Mouse (Mus musculus): ENCODE data around the gene Rab27a. TPM values are rescaled to one million over a fixed set of nuclear protein-coding genes. Genes with fewer than 3 reads are reported as not detected.

Rab27a gene
- polyA plus RNA-seq, 1 experiment from 2014 or later = 2.9 TPM

- H3K27me3 ChIP-seq = peaks cover 4% of the 10 kb centered on the region
- CTCF ChIA-PET = interaction anchor here (1.5 kb wide), 1 partner anchor 76 kb away, joined by 3 read pairs; no protein-coding TSS in a partner anchor
- DNase-seq (ENCODE audit: low read depth, low spot score) (no peak), ATAC-seq (no peak)
- POLR2A ChIA-PET = interaction anchor here (0.5 kb wide), 1 partner anchor 23 kb away, joined by 3 read pairs; no protein-coding TSS in a partner anchor
- in situ Hi-C loops (cut with MboI; ENCODE audit: low pct_unique_long_range_greater_than_20kb) = no loop called here
- TF ChIP-seq CTCF (IDR thresholded peaks at IDR 0.05) = no peak
These were observed 44.7 kb downstream of the Rab27a start for GRCm38 (mm10) chr9:73089222-73089920.

DNA sequence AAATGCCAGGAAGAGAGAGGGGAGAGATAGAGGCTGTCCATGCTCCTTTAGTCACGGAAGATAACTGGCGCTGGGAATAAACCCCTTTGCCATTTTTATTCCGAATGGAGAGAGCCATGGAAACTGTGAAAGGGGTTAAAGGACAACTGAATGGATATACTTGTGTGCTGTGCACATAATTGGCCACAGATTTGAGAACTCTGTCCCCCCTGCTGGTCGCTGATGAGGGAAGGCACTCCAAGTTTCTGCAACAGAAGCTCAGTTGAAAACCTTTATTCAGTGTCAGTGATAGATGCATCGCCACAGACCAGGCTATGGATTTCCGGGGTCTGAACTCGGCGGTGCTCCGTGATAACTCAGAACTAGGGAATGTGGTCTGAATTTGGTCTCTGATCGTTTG is 45.5 kb downstream of the Rab27a start:
- in situ Hi-C loops (cut with MboI; ENCODE audit: low pct_unique_long_range_greater_than_20kb) = loop anchor here (5.0 to 10.0 kb wide), 3 partner anchors 48 to 325 kb away; partner anchors contain the start of genes Dyx1c1, Gm44503, Pigb and Rab27a
- CTCF ChIA-PET = interaction anchor here (1.0 to 1.8 kb wide), 4 partner anchors 24 to 135 kb away, joined by 3 to 8 read pairs (median 3); no protein-coding TSS in a partner anchor
- ATAC-seq (no peak), DNase-seq (ENCODE audit: low read depth, low spot score) (no peak)
- peaks cover 4% of the 10 kb centered on the region for H3K27me3 ChIP-seq
- POLR2A ChIA-PET = no interaction called here
- peak; percentile 55 for TF ChIP-seq CTCF (IDR thresholded peaks at IDR 0.05)

- ATAC-seq (no peak), DNase-seq (ENCODE audit: low read depth, low spot score) (peak; percentile 12)
- in situ Hi-C loops (cut with MboI; ENCODE audit: low pct_unique_long_range_greater_than_20kb) = loop anchor here (5.0 to 10.0 kb wide), 3 partner anchors 49 to 327 kb away; partner anchors contain the start of genes Dyx1c1, Gm44503, Pigb and Rab27a
- H3K27me3 ChIP-seq = peaks cover 7% of the 10 kb centered on the region
- TF ChIP-seq CTCF (IDR thresholded peaks at IDR 0.05) = peak; percentile 85
- CTCF ChIA-PET = interaction anchor here (0.8 to 2.3 kb wide), 14 partner anchors 9 to 125 kb away, joined by 3 to 10 read pairs (median 4); partner anchors contain the start of genes Gm20509 and Rab27a
- POLR2A ChIA-PET = no interaction called here
These were observed 47.1 kb downstream of the Rab27a start for GRCm38 (mm10) chr9:73091747-73092146.

GRCm38 (mm10) chr9:73094580-73094979 is 49.9 kb downstream of the Rab27a start:
- H3K27me3 ChIP-seq = peaks cover 13% of the 10 kb centered on the region
- in situ Hi-C loops (cut with MboI; ENCODE audit: low pct_unique_long_range_greater_than_20kb) = loop anchor here (5.0 to 10.0 kb wide), 3 partner anchors 52 to 330 kb away; partner anchors contain the start of genes Dyx1c1, Gm44503, Pigb and Rab27a
- no peak for TF ChIP-seq CTCF (IDR thresholded peaks at IDR 0.05)
- ATAC-seq (no peak), DNase-seq (ENCODE audit: low read depth, low spot score) (no peak)
- POLR2A ChIA-PET = no interaction called here
- CTCF ChIA-PET = no interaction called here

GRCm38 (mm10) chr9:73097898-73098297 is 53.2 kb downstream of the Rab27a start:
- TF ChIP-seq CTCF (IDR thresholded peaks at IDR 0.05) = no peak

DNA sequence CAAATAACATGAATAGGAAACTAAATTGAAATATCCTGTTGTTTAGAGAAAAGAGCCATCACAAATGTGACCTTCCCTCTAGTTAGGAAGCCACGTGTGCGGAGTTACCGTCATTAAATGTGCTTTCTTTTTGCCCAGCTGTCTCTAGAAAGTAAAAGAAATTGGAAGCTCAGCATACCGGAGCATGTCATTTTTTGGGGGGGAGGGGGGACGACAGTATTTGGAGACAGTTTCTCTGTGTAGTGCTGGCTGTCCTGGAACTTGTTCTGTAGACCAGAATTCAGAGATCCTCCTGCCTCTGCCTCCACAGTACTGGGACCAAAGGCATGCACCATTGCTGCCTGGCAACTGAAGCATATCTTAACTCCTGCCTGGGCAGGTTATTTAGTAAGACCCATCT is 56.9 kb downstream of the Rab27a start, which contains the start of gene Khdc3:
Gene Khdc3 (plus strand): TSS at position 301 of the 400 bp plus-strand sequence.
- peaks cover 9% of the 10 kb centered on the region for H3K27me3 ChIP-seq
- POLR2A ChIA-PET = no interaction called here
- no peak for TF ChIP-seq CTCF (IDR thresholded peaks at IDR 0.05)
- CTCF ChIA-PET = no interaction called here
- DNase-seq (ENCODE audit: low read depth, low spot score) = no peak
- no peak for ATAC-seq
- in situ Hi-C loops (cut with MboI; ENCODE audit: low pct_unique_long_range_greater_than_20kb) = no loop called here

More at GRCm38 (mm10) chr9:73097898-73098297, 53.2 kb downstream of the Rab27a start:
- in situ Hi-C loops (cut with MboI; ENCODE audit: low pct_unique_long_range_greater_than_20kb) = loop anchor here (10.0 kb wide), 1 partner anchor 333 kb away; no protein-coding TSS in a partner anchor
- DNase-seq (ENCODE audit: low read depth, low spot score) = no peak
- ChIA-PET POLR2A (interaction anchor here (1.0 kb wide), 1 partner anchor 15 kb away, joined by 4 read pairs; no protein-coding TSS in a partner anchor), CTCF (interaction anchor here (0.7 kb wide), 1 partner anchor 53 kb away, joined by 3 read pairs; the partner anchor contains the start of gene Rab27a)
- no peak for ATAC-seq
- peaks cover 13% of the 10 kb centered on the region for H3K27me3 ChIP-seq

DNA sequence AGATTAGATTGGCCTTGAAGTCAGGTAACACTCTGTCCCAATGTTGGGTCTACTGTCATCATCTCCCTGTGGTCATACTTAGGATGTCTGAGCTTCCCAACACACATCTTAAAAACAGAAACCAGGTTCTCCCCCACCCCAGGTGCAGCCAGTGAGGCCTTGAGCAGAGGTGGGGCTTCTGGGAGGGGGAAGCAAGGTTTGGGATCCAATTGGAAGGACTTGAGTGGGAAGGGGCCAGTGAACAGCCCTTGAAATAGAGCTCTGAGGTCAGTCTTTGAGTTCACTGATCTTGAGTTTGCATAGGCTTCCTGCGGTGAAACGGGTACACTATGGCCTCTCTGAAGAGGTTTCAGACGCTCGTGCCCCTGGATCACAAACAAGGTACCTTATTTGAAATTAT is 57.5 kb downstream of the Rab27a start, which contains the start of gene Gm20509:
Gene Gm20509 (plus strand): TSS at position 290 of the 400 bp plus-strand sequence.
- ChIA-PET CTCF (interaction anchor here (1.0 kb wide), 1 partner anchor 10 kb away, joined by 5 read pairs; no protein-coding TSS in a partner anchor), POLR2A (no interaction called here)
- H3K27me3 ChIP-seq = peaks cover 9% of the 10 kb centered on the region
- TF ChIP-seq CTCF (IDR thresholded peaks at IDR 0.05) = no peak
- ATAC-seq = no peak
- DNase-seq (ENCODE audit: low read depth, low spot score) = no peak
- in situ Hi-C loops (cut with MboI; ENCODE audit: low pct_unique_long_range_greater_than_20kb) = no loop called here

- no peak for DNase-seq (ENCODE audit: low read depth, low spot score)
- ChIA-PET CTCF (no interaction called here), POLR2A (no interaction called here)
- ATAC-seq = no peak
- peaks cover 4% of the 10 kb centered on the region for H3K27me3 ChIP-seq
- no peak for TF ChIP-seq CTCF (IDR thresholded peaks at IDR 0.05)
- in situ Hi-C loops (cut with MboI; ENCODE audit: low pct_unique_long_range_greater_than_20kb) = no loop called here
These were observed 58.7 kb downstream of the Rab27a start for GRCm38 (mm10) chr9:73103159-73103879.

- in situ Hi-C loops (cut with MboI; ENCODE audit: low pct_unique_long_range_greater_than_20kb) = no loop called here
- TF ChIP-seq CTCF (IDR thresholded peaks at IDR 0.05) = no peak
- ChIA-PET POLR2A (no interaction called here), CTCF (no interaction called here)
- DNase-seq (ENCODE audit: low read depth, low spot score) (no peak), ATAC-seq (no peak)
- H3K27me3 ChIP-seq = peaks cover 4% of the 10 kb centered on the region
These were observed 59.2 kb downstream of the Rab27a start for GRCm38 (mm10) chr9:73103880-73104198.

- ATAC-seq (no peak), DNase-seq (ENCODE audit: low read depth, low spot score) (no peak)
- POLR2A ChIA-PET = no interaction called here
- peaks cover 4% of the 10 kb centered on the region for H3K27me3 ChIP-seq
- CTCF ChIA-PET = no interaction called here
- no peak for TF ChIP-seq CTCF (IDR thresholded peaks at IDR 0.05)
- in situ Hi-C loops (cut with MboI; ENCODE audit: low pct_unique_long_range_greater_than_20kb) = no loop called here
These were observed 60.5 kb downstream of the Rab27a start for GRCm38 (mm10) chr9:73105141-73105540.
